Mouse (Mus musculus) kidney, embryonic 16.5 days (tissue): ENCODE data around the gene Gm10912. TPM values are rescaled to one million over a fixed set of nuclear protein-coding genes. Genes with fewer than 3 reads are reported as not detected.
A peak's percentile ranks its signal among the peaks of the same experiment; 100 is the strongest.
"Not testable (repeated sequence)": the region's sequence is repeated elsewhere in the genome, so short reads cannot be mapped to it uniquely, and the experiment has no call there.

ENCODE experiments used
- ATAC-seq: fragments of 200-750 bp; cut with Nextera tagmentation; 2 replicates; pipeline ENCODE4 v1.8.0; 2017; ENCODE audit warnings: moderate TSS enrichment; ENCODE audit not compliant: low FRiP score, low TSS enrichment
- H3K27ac ChIP-seq: fragments of 300-500 bp; sonication (generic); 2 replicates; pipeline ENCODE4 v1.5.1; 2014; ENCODE audit warnings: low read length
- H3K27me3 ChIP-seq: fragments of 300-500 bp; sonication (generic); 2 replicates; pipeline ENCODE4 v1.6.1; 2014; ENCODE audit warnings: low read length, control low read depth, mixed read lengths; ENCODE audit not compliant: insufficient read depth
- H3K36me3 ChIP-seq: fragments of 300-500 bp; sonication (generic); 2 replicates; pipeline ENCODE4 v1.6.1; 2014; ENCODE audit warnings: low read length, control low read depth, mixed read lengths; ENCODE audit not compliant: insufficient read depth
- H3K4me1 ChIP-seq: fragments of 300-500 bp; sonication (generic); 2 replicates; pipeline ENCODE4 v1.6.1; 2014; ENCODE audit warnings: low read length, control low read depth, mixed read lengths; ENCODE audit not compliant: insufficient read depth
- H3K4me2 ChIP-seq: fragments of 300-500 bp; sonication (generic); replicated peaks from 2 replicates; pipeline ENCODE4 v1.6.1; 2014; ENCODE audit warnings: low read depth, low read length
- H3K4me3 ChIP-seq: fragments of 300-500 bp; sonication (generic); 2 replicates; pipeline ENCODE4 v1.5.1; 2014; ENCODE audit warnings: mild to moderate bottlenecking, low read length
- H3K9ac ChIP-seq: fragments of 300-500 bp; sonication (generic); replicated peaks from 2 replicates; pipeline ENCODE4 v1.6.1; 2014; ENCODE audit warnings: low read length
- H3K9me3 ChIP-seq: fragments of 300-500 bp; sonication (generic); 2 replicates; pipeline ENCODE4 v1.6.1; 2016; ENCODE audit warnings: low read length, control low read depth
- WGBS: fragments of 180-500 bp; shearing (Covaris S2); extraction: QIAGEN DNeasy Blood & Tissue Kit; methylation state at CpG from one replicate; pipeline ENCODE4 v1.1.7; 2014; 5-methylcytosine and 5-hydroxymethylcytosine counted together
- polyA plus RNA-seq: library from polyadenylated mRNA; unstranded; fragments of >200 nt; fragmentation: Nextera tagmentation; extraction: Ambion mirVana; gene quantifications from 2 replicates; pipeline ENCODE4 v1.2.1, GENCODE M21; 2015

The Gm10912 gene
- polyA plus RNA-seq, 1 experiment from 2014 or later: not detected

DNA sequence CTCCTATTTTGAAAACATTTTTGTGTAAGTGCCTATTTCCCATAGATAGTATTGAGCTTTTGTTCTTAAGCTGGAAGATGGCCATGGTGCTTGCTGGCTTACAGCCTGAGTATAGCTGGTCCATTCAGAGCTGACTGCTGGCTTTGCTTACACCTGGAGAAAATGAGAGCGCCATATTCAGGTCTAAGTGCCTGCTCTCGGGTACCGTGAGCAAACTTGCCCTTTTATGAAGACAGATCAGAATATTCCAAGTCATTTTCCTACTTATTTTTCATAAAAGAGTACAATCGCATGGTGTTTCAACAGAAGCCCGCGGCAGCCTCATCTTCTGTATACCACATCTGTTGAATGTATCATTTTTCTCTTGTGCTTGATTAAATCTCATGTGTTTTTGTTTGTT lies 4.6 kb upstream of the Gm10912 start:
- no peaks in the 10 kb centered on the region for H3K9me3 ChIP-seq
- peaks cover 19% of the 10 kb centered on the region for H3K36me3 ChIP-seq
- WGBS: 95% methylated on average over 6 of the region's 6 CpGs
- no peak overlapping the region for H3K9ac ChIP-seq
- no peak overlapping the region for H3K4me2 ChIP-seq
- no peaks in the 10 kb centered on the region for H3K4me1 ChIP-seq
- ATAC-seq: no peak
- H3K27ac ChIP-seq: no peak overlapping the region
- no peak overlapping the region for H3K4me3 ChIP-seq
- no peaks in the 10 kb centered on the region for H3K27me3 ChIP-seq

DNA sequence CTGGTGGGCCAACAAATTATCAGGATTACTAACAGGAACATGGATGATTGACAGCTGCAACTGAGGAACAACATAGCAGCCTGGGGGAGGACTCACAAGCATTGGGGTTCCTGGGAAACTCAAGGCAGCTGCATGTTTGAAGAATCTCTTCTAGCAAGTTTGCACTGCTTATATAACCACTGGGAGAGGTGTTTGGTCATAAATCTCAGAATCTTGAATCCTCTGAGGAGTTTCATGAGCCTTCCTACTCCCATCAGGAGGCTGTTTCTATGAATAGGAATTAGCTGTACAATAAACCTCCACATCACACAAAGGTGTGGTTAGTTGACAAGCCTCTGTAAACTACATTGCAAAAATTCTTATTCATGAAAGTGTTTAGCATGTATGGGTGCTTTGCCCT lies 3.0 kb upstream of the Gm10912 start:
- Histone ChIP-seq H3K4me3 (no peak overlapping the region), H3K27me3 (no peaks in the 10 kb centered on the region), H3K4me2 (no peak overlapping the region), H3K9me3 (no peaks in the 10 kb centered on the region), H3K9ac (no peak overlapping the region), H3K4me1 (no peaks in the 10 kb centered on the region), H3K36me3 (peaks cover 19% of the 10 kb centered on the region), H3K27ac (no peak overlapping the region)
- ATAC-seq: no peak

DNA sequence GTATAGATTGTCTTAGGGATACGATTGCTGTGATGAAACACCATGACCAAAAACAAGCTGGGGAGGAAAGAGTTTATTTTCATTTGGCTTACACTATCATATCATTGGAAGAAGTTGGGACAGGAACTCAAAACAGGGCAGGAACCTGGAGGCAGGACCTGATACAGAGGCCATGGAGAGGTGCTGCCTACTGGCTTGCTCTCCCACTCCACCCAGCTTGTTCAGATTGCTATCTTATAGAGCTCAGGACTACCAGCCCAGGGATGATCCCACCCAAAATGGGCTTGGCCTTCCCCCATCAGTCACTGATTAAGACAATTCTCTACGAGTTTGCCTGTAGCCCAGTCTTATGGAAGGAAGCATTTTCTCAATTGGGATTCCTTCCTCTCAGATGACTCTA lies 1.5 kb upstream of the Gm10912 start:
- H3K4me3 ChIP-seq: no peak overlapping the region
- no peak for ATAC-seq
- H3K27me3 ChIP-seq: no peaks in the 10 kb centered on the region
- no peaks in the 10 kb centered on the region for H3K9me3 ChIP-seq
- no peak overlapping the region for H3K27ac ChIP-seq
- no peak overlapping the region for H3K4me2 ChIP-seq
- WGBS: 88% methylated on average over 2 of the region's 2 CpGs
- H3K9ac ChIP-seq: no peak overlapping the region
- no peaks in the 10 kb centered on the region for H3K4me1 ChIP-seq
- H3K36me3 ChIP-seq: peaks cover 13% of the 10 kb centered on the region

DNA sequence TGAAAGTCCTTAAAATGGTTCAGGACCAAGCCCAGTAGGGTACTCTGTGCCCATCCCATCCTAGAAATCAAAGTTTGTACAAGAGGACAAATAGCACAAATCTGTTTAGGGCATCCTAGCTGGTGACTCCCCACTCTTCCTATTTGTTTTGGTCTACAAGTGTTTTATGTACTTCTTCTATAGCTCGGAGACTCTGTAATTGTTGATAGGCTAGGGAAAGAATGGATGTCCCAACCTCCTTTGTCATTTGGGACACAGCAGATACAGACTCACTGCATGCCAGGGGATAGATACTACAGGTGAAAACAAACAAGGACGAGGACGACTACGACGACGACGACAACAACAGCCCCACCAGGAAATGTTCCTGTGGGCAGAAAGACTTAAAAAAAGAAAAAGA lies 2.8 kb downstream of the Gm10912 start, which contains the start of gene Gm10799:
Gene Gm10799 (minus strand): TSS at position 101 of the 400 bp plus-strand sequence.
- not testable (repeated sequence) for H3K9me3 ChIP-seq, H3K4me2 ChIP-seq, ATAC-seq, H3K4me3 ChIP-seq, H3K27me3 ChIP-seq, H3K27ac ChIP-seq, H3K9ac ChIP-seq, H3K4me1 ChIP-seq, H3K36me3 ChIP-seq
- 84% methylated on average over 7 of the region's 7 CpGs for WGBS

DNA sequence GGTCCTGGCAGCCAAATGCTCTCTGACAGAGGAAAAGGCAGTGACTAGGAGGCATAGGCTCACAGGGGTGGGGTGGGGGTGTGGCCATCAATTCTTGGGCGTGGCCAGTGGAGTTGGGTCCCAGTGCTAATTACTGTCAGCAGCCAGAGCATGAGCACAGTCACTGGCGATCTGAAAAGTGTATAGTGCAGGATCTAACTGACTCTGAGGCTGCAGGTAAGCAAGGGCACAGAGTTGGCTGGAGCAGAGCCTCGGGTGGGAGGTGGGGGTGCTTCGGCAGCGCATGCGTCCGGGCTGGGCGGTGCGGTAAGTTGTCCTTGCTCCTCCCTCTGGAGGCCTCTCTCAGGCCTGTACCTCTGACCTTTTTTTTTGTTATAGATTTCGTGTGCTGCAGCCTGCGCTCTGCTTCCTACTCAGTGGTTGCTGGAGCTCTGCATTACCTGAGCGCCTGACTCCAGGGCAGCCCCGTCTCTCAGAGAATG lies 4.1 kb downstream of the Gm10912 start, which contains the start of gene Cd59b:
Gene Cd59b (plus strand): TSS at position 146 of the 482 bp plus-strand sequence.
- H3K27ac ChIP-seq: peak within 1 kb of the TSS; percentile 53
- 4% methylated on average over 12 of the region's 13 CpGs for WGBS
- no peaks in the 10 kb centered on the region for H3K27me3 ChIP-seq
- no peaks in the 10 kb centered on the region for H3K36me3 ChIP-seq
- peak within 1 kb of the TSS; percentile 45 for H3K4me3 ChIP-seq
- peak within 1 kb of the TSS; percentile 46 for H3K9ac ChIP-seq
- peak within 1 kb of the TSS; percentile 56 for H3K4me2 ChIP-seq
- no peaks in the 10 kb centered on the region for H3K9me3 ChIP-seq
- 0 out of 2 replicates have a peak, but pooled peaks cover 4% of the 10 kb centered on the region for H3K4me1 ChIP-seq
- ATAC-seq: peak; percentile 94

DNA sequence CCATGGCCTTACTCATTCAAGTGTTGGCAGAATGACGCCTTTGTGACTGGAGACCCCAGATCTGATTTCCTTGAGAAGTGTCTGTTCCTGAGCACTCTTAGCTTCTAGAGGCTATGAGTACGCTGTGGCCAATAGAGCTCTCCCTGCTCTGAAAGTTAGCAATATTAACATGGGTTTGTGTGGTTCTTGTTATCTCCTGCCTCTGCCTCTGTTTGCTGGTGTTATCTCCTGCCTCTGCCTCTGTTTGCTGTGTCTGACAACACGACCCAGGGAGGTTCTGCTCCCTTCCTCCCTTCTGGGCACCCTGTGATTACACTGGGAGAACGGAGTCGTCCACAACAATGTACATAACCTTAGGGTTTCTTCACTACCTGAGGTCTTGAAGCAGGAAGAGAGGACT lies 12.7 kb downstream of the Gm10912 start:
- not testable (repeated sequence) for H3K4me2 ChIP-seq, ATAC-seq, H3K27ac ChIP-seq, H3K4me3 ChIP-seq, H3K27me3 ChIP-seq, H3K4me1 ChIP-seq, H3K9me3 ChIP-seq, H3K9ac ChIP-seq, H3K36me3 ChIP-seq
- WGBS: 72% methylated on average over 5 of the region's 5 CpGs

DNA sequence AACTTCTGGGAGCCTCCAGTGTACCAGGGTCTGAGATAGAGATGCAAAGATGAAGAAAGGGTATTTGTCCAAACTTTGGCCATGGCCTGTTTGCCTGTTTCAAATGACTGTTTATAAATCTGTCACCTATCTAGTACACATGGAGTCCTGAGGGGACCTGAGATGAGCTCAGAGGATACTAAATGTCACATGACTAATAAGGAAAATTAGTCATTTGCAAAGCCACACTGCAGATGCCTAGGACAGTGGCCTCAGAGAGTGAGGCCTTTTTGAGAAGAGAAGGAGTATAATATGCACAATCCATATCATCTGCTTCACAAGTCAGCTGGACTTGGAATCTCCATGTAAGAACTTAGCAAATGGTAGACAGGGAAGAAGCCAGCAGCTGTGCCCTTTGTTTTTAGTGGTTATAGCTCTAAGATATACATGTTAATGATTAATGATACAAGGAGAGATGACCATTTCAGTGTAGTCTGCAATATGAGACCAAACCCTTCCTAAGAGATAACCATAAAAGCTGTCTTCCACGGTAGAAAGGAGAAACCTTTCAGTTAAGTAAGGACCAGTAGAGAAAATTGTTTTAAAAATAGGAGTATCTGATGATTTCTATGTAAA lies 15.9 kb downstream of the Gm10912 start:
- not testable (repeated sequence) for H3K4me3 ChIP-seq, H3K27ac ChIP-seq, H3K4me2 ChIP-seq, H3K9me3 ChIP-seq, H3K27me3 ChIP-seq, H3K4me1 ChIP-seq, H3K36me3 ChIP-seq, H3K9ac ChIP-seq, ATAC-seq
- no CpG with 5 or more reads among the region's 1 CpGs for WGBS

DNA sequence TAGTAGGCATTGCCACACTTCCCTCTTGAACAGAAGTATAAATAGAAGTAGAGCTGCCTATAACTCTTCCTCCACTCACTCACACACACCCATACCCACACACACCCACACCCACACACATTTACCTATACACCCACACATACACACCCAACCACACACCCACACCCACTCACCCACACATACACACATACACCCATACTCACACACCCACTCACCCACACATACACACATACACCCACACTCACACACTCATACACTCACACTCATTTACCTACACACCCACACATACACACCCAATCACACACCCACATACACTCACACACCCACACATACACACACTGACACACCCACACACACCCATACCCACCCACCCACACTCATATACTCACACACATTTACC lies 16.8 kb downstream of the Gm10912 start:
- no peaks in the 10 kb centered on the region for H3K36me3 ChIP-seq
- H3K9ac ChIP-seq: no peak overlapping the region
- no peak overlapping the region for H3K4me2 ChIP-seq
- no peak overlapping the region for H3K27ac ChIP-seq
- no peaks in the 10 kb centered on the region for H3K27me3 ChIP-seq
- H3K9me3 ChIP-seq: no peaks in the 10 kb centered on the region
- ATAC-seq: no peak; the same call in 1 of the 2 replicates
- H3K4me3 ChIP-seq: no peak overlapping the region
- H3K4me1 ChIP-seq: no peaks in the 10 kb centered on the region

DNA sequence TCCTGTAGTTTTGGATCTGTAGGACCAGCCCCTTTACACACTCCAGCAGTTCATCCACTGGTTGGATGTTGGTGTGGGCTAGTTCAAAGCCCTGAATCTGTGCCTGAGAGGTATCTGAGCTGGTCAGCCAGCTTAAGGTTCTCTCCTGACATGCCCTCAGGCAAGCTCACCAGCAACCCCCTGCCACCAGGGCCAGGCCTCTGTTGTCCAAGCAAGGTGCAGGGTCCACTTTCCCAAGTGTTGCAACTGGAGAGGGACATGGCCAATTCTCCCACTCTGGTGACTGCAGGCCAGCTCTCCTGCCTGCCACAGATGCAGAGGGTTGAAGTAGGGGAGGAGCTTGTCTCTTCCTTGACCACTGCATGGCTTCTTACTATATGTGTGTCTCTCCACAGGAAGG lies 18.4 kb downstream of the Gm10912 start:
- not testable (repeated sequence) for H3K4me2 ChIP-seq

DNA sequence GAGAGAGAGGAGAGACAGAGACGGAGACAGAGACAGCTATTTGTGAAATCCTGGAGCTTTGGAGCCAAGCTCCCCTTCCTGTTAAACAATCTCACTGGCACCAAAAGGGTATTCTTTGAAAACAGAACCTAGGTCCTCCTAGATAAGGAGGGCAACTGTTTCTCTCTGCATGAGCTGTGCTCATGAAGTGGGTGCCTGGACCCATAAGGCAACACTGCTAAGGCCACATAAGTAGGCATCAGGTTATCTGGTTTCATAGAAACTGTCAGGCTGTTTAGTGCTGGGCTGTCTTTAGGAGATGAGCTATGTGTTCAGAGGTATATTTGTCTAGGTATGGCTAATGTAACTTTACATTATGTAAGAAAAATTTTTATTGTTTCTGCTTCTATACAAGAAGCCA lies 21.9 kb downstream of the Gm10912 start:
- H3K4me1 ChIP-seq, H3K4me2 ChIP-seq, H3K9ac ChIP-seq, H3K27ac ChIP-seq, H3K36me3 ChIP-seq, ATAC-seq, H3K27me3 ChIP-seq, H3K9me3 ChIP-seq, H3K4me3 ChIP-seq: not testable (repeated sequence)
- 75% methylated on average over 1 of the region's 1 CpGs for WGBS

More for the DNA sequence above, 18.4 kb downstream of the Gm10912 start:
- not testable (repeated sequence) for ATAC-seq, H3K4me1 ChIP-seq, H3K9ac ChIP-seq, H3K9me3 ChIP-seq, H3K4me3 ChIP-seq, H3K27me3 ChIP-seq, H3K36me3 ChIP-seq, H3K27ac ChIP-seq
